Mouse (Mus musculus): Measurements from ENCODE around the gene Mmp2. TPM values are rescaled to one million over a fixed set of nuclear protein-coding genes. Genes with fewer than 3 reads are reported as not detected.

Gene Mmp2
- total RNA-seq, 2 experiments from 2014 or later: 0.36 TPM; not detected in 1

GRCm38 (mm10) chr8:92834786-92835500 is 7.9 kb downstream of the Mmp2 start:
- no peak for ATAC-seq (replicated peaks; ENCODE audit: poor library complexity, severe bottlenecking)

DNA sequence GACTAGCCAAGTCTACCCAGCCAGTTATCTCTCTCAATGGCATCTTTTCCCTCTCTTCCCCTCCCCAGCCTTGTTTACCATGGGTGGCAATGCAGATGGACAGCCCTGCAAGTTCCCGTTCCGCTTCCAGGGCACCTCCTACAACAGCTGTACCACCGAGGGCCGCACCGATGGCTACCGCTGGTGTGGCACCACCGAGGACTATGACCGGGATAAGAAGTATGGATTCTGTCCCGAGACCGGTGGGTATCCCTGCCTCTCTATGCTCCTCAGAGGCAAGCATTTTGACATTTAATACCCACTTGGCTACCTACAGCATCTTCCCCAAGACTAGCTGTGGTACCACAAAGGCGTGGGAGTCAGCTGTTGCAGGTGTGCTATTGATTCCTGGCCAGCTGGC is 8.8 kb downstream of the Mmp2 start:
- ATAC-seq (replicated peaks; ENCODE audit: poor library complexity, severe bottlenecking): no peak

GRCm38 (mm10) chr8:92838616-92839015 is 11.5 kb downstream of the Mmp2 start:
- ATAC-seq (replicated peaks; ENCODE audit: poor library complexity, severe bottlenecking): no peak

GRCm38 (mm10) chr8:92839161-92839560 is 12.1 kb downstream of the Mmp2 start:
- ATAC-seq (replicated peaks; ENCODE audit: poor library complexity, severe bottlenecking): no peak

DNA sequence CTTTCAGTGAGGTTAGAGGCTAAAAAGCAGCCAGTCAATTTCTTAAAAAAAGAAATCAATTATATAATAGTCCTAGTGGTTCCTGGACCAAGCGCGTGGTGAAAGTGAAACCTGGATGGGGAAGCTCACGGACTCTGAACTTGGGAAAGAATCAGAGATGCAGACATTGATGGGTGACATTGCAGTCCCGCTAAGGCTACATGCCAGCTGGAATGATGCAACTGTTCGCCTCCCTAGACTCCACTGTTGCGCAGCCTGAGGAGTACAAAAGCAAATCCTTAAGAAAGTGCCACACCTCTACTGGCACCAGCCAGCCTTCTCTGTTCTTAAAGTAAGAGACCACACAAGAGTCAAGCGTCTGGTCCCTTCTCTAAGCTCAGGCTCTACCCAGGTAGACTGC is 12.8 kb downstream of the Mmp2 start:
- ATAC-seq (replicated peaks; ENCODE audit: poor library complexity, severe bottlenecking): peak; percentile 99

- ATAC-seq (replicated peaks; ENCODE audit: poor library complexity, severe bottlenecking): peak; percentile 80
Observed at GRCm38 (mm10) chr8:92846684-92847083, 19.6 kb downstream of the Mmp2 start.

- ATAC-seq (replicated peaks; ENCODE audit: poor library complexity, severe bottlenecking): peak; percentile 32; the same call in 1 of the 2 replicates
Observed at GRCm38 (mm10) chr8:92847299-92847698, 20.2 kb downstream of the Mmp2 start.

DNA sequence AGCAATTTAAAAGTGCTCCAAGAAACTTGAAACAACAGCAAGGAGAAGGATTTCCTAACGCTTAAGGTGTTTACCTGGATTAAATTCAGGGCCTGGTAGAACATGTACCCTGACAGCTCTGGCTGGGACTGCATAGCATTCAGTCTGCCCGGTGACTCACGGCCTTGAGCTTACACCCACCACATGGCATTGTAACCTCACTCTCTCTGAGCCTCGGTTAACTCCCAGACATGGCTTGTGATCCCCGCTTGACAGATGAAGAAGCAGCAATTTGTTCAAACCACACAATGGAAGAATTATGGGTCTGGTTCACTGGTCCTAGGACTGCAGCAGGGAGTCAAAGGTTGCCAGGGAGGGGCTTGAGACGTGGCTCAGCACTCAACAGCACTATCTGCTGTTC is 22.2 kb downstream of the Mmp2 start:
- ATAC-seq (replicated peaks; ENCODE audit: poor library complexity, severe bottlenecking): no peak

- ATAC-seq (replicated peaks; ENCODE audit: poor library complexity, severe bottlenecking): no peak
Observed at GRCm38 (mm10) chr8:92850239-92850638, 23.1 kb downstream of the Mmp2 start.

DNA sequence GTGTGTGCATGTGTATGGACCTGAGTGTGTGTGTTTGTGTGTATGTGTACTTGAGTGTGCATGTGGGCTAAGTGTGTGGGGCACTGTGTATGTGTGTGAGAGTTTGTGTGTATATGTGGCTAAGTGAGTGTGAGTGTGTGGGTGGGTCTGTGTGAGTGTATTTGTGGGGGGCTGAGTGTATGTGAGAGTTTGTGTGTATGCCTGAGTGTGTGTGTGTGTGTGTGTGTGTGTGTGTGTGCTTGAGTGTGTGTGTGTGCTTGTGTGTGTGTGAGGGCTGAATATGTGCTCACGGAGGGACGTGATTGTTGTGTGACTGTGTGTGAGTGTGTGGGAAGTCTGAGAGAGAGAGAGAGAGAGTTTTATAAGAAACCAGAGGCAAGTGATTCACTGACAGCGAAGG is 24.3 kb downstream of the Mmp2 start:
- no peak for ATAC-seq (replicated peaks; ENCODE audit: poor library complexity, severe bottlenecking)

DNA sequence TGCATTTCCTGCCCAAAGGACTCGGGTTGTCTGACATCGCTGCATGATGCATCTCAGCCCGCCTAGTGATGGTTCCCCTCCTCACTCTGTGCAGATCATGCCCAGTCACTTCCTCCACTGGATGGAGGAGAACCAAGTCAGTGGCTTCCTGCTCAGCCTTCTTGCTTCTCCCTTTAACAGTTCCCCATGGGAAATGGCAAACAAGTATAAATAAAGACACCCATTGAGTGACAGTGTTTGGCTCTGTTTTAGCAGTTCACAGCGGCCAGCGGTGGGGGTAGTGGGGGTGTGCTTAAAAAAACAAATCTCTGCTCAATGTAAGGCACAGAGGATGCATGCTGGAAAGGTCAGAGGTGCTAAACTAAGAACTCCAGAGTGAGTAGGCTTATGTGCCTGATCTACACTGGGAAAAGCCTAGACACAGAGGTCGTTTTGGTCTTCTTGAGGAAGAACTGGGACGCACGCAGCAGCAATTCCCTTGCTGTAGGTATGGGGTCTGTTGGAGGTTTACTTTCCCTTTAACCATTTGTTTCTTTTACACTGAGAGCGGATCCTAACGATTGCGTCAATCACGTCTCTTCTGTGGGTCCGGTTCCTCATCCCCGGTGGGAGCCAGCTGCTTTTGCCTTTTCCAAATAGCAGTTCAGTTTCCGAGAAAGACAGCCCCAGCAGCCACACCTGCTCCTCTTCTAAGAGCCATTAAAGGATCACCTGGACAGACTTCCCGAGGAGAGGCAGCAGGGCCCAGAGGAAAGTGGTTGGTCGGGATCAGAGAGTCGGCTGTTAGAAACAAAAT is 26.3 kb downstream of the Mmp2 start:
- peak; percentile 68 for ATAC-seq (replicated peaks; ENCODE audit: poor library complexity, severe bottlenecking)

DNA sequence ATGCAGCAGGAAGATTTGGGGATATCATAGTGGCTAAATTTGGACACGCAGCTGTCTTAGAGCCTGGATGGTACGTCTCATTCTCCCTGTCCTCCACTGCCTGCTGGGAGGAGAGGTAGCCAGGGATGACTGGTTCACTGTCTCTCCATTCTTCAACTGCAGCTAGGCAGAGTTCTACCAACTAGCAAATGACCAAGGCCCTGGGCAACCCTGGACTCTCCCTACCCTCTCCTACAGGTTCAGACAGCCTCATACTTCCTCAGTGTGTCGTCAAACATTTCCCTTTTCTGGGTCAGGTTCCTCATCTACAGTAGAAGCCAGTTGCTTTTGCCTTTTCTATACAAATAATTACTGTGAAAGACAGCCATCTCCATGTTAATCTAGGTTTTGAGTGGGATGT is 27.6 kb downstream of the Mmp2 start:
- ATAC-seq (replicated peaks; ENCODE audit: poor library complexity, severe bottlenecking): peak; percentile 49

DNA sequence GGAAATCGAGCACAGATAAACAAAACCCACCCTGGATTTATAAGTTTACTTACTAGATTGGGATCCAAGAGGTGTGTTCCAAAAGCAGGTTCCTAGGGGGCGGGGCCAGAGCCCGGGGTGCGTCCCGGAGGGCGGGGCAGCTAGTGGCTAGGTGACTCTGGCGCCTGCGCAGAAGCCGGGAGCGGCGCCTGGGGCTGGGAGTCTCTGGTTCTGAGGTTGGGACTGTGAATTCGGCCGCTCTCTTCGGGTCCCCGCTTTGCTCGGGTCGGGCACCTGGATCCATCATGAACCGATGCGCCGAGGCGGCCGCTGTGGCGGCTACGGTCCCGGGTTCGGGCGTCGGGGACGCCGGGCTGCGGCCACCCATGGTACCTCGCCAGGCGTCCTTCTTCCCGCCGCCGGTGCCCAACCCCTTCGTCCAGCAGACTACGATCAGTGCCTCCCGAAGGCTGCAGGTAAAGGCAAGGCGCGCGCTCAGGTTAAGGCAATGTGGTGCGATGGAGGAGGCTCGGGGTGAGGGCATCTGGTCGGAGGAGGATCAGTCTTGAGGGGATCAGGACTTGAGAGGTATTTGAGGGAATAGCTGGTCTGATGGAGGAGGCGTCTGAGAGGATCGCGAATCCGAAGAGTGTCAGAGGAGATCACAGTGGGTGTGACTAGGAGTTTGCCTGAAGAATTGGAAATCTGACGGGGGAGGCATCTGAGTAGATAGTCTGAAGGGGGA is 28.2 kb downstream of the Mmp2 start, which contains the start of gene Lpcat2:
TSS of gene Lpcat2 (plus strand) at position 169 of the 724 bp plus-strand sequence.
- peak; percentile 18; the same call in 1 of the 2 replicates for ATAC-seq (replicated peaks; ENCODE audit: poor library complexity, severe bottlenecking)

GRCm38 (mm10) chr8:92856273-92856986 is 29.3 kb downstream of the Mmp2 start:
- peak; percentile 21 for ATAC-seq (replicated peaks; ENCODE audit: poor library complexity, severe bottlenecking)

GRCm38 (mm10) chr8:92858475-92859182 is 31.5 kb downstream of the Mmp2 start:
- no peak for ATAC-seq (replicated peaks; ENCODE audit: poor library complexity, severe bottlenecking)

GRCm38 (mm10) chr8:92861977-92862376 is 34.9 kb downstream of the Mmp2 start:
- ATAC-seq (replicated peaks; ENCODE audit: poor library complexity, severe bottlenecking): peak; percentile 93

GRCm38 (mm10) chr8:92870281-92870680 is 43.2 kb downstream of the Mmp2 start:
- ATAC-seq (replicated peaks; ENCODE audit: poor library complexity, severe bottlenecking): no peak

DNA sequence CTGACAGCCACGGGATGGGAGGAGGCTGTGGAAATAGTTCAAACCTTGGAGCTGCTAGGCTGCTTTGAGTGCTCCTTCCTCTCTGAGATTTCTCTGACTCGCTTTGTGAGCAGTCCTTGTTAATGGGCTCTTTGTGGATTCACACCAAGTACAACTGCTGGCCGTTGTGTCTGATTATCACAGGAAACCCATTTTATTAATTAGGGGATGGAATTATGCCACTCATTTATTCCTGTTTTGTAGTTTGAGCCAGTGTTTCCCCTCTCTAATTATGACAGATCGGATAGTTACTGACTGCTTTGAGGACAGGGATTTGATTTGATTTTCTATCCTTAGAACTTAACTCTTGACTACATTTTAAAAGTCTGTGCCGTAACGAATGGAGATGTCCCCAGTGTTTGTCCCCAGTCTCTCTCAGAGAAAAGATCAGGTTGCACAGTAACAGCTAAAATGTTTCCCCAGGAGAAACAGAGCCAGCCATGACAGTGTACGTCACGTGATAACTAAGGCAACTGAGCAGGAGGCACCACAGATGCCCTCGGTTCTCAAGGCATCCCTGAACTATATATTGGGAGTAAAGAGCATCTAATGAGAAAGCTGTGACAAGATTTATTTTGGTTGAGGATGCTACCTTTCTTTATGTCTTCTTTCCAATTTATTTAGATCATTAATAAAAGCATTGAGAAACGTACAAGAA is 45.1 kb downstream of the Mmp2 start:
- ATAC-seq (replicated peaks; ENCODE audit: poor library complexity, severe bottlenecking): no peak

- ATAC-seq (replicated peaks; ENCODE audit: poor library complexity, severe bottlenecking): peak; percentile 99
Observed at GRCm38 (mm10) chr8:92875795-92876194, 48.7 kb downstream of the Mmp2 start.
